Mouse (Mus musculus) heart, adult 2 months (tissue): ENCODE results near the gene Lrrc56. TPM values are rescaled to one million over a fixed set of nuclear protein-coding genes. Genes with fewer than 3 reads are reported as not detected.

Experiments used
- DNase-seq, 2 experiments: peaks; one replicate each; pipeline ENCODE4 v3.0.0; 2021
- H3K27ac ChIP-seq: fragments of 200-600 bp; 2 replicates; pipeline ENCODE4 v1.8.1; 2022
- H3K27me3 ChIP-seq: fragments of 200-500 bp; 2 replicates; pipeline ENCODE4 v1.6.1; 2012; ENCODE audit warnings: mild to moderate bottlenecking, low read length, inconsistent platforms, mixed read lengths; ENCODE audit not compliant: control insufficient read depth, insufficient read depth
- H3K36me3 ChIP-seq: fragments of 200-500 bp; 2 replicates; pipeline ENCODE4 v1.6.1; 2012; ENCODE audit warnings: low read length, inconsistent platforms; ENCODE audit not compliant: control insufficient read depth, insufficient read depth
- H3K4me1 ChIP-seq: fragments of 200-500 bp; 2 replicates; pipeline ENCODE4 v1.6.1; 2011; ENCODE audit warnings: low read length; ENCODE audit not compliant: control insufficient read depth, insufficient read depth
- H3K4me3 ChIP-seq: fragments of 200-600 bp; 2 replicates; pipeline ENCODE4 v1.8.1; 2022
- H3K79me2 ChIP-seq: fragments of 200-500 bp; replicated peaks from 2 replicates; pipeline ENCODE4 v1.6.1; 2012; ENCODE audit warnings: mild to moderate bottlenecking, inconsistent platforms, low read length, moderate library complexity, mixed read lengths; ENCODE audit not compliant: control insufficient read depth, insufficient read depth
- H3K9ac ChIP-seq: fragments of 200-500 bp; 2 replicates; pipeline ENCODE4 v1.6.1; 2012; ENCODE audit warnings: low read depth, mild to moderate bottlenecking, control low read depth, inconsistent platforms, low read length, mixed read lengths
- CTCF ChIP-seq: fragments of 200-600 bp; IDR thresholded peaks from 2 replicates; pipeline ENCODE4 v1.8.1; 2022; ENCODE audit warnings: antibody characterized with exemption, mild to moderate bottlenecking, moderate library complexity
- EP300 ChIP-seq: fragments of 200-500 bp; IDR thresholded peaks from 2 replicates; pipeline ENCODE4 v1.6.1; 2011; ENCODE audit warnings: low read depth, low read length, control low read depth; ENCODE audit not compliant: insufficient read depth
- POLR2A ChIP-seq: fragments of 200-500 bp; IDR thresholded peaks from 2 replicates; pipeline ENCODE4 v1.6.1; 2011; ENCODE audit warnings: mild to moderate bottlenecking, low read depth, low read length, control low read depth; ENCODE audit not compliant: insufficient read depth
- WGBS: fragments of 180-500 bp; shearing (Covaris S2); methylation state at CpG from one replicate; pipeline ENCODE4 v1.1.7; 2018; 5-methylcytosine and 5-hydroxymethylcytosine counted together
- intact Hi-C: fragments of 180-260 bp; cut with DNase I; formaldehyde crosslinking; loops from one replicate; pipeline ENCODE4 v1.15.1; 2025
- microRNA-seq, 2 experiments: library from miRNA; unstranded; fragments of <30 nt; microRNA quantifications; one replicate each; pipeline ENCODE4 v1.2.0; 2021
- polyA plus RNA-seq: library from polyadenylated mRNA; depleted of rRNA; stranded (reverse); fragments of >200 nt; gene quantifications from 2 replicates; pipeline ENCODE4 v1.2.3, GENCODE M21; 2012; rRNA removed
- total RNA-seq, 2 experiments: library from RNA; stranded (reverse); gene quantifications; 2 replicates each; pipeline ENCODE4 v1.2.3; 2021

The Lrrc56 gene
- total and polyA plus RNA-seq, 3 experiments, result 2.3 to 4.9 (median 3.1) TPM

GRCm38 (mm10) chr7:141256159-141256558 lies 62.2 kb downstream of the Lrrc56 start:
- Histone ChIP-seq H3K9ac (no peak overlapping the region), H3K27me3 (no peaks in the 10 kb centered on the region), H3K27ac (no peak overlapping the region), H3K36me3 (no peaks in the 10 kb centered on the region; the same call in 1 of the 2 replicates), H3K4me3 (no peak overlapping the region), H3K4me1 (no peaks in the 10 kb centered on the region), H3K79me2 (no peaks in the 10 kb centered on the region)
- DNase-seq, result no peak
- TF ChIP-seq EP300 (no peak), POLR2A (no peak), CTCF (no peak)
- 81% methylated on average over 10 of the region's 10 CpGs for WGBS
- intact Hi-C loops, result no loop called here

Small RNA genes lying within 50 kb of the gene (microRNA-seq; reads per million reads assigned to microRNA genes)
- 109 to 471 reads per million in 2 experiments for gene Mir210

Other genes starting within 250 kb of the Lrrc56 start
- gene Ifitm5, start 243.9 kb upstream of the Lrrc56 start, total RNA-seq, result under 1 TPM; 0.32 to 0.34 TPM
- gene Ifitm5, start 243.9 kb upstream of the Lrrc56 start, polyA plus RNA-seq, result 1.1 and 2.0 TPM in 2 replicates
- not detected for gene Gm45717, start 238.2 kb upstream of the Lrrc56 start, total RNA-seq
- not detected in 2 replicates for gene Gm45717, start 238.2 kb upstream of the Lrrc56 start, polyA plus RNA-seq
- 100 to 1,000 TPM; 107 to 113 TPM for gene Ifitm2, start 238.2 kb upstream of the Lrrc56 start, total RNA-seq
- 368 and 425 TPM in 2 replicates for gene Ifitm2, start 238.2 kb upstream of the Lrrc56 start, polyA plus RNA-seq
- gene Ifitm1, start 226.9 kb upstream of the Lrrc56 start, total RNA-seq, result 1 to 10 TPM; 6.1 to 7.7 TPM
- 16.1 and 52.2 TPM in 2 replicates for gene Ifitm1, start 226.9 kb upstream of the Lrrc56 start, polyA plus RNA-seq
- 100 to 1,000 TPM; 115 to 123 TPM for gene Ifitm3, start 183.4 kb upstream of the Lrrc56 start, total RNA-seq
- gene Ifitm3, start 183.4 kb upstream of the Lrrc56 start, polyA plus RNA-seq, result 274 and 332 TPM in 2 replicates
- 1 to 10 TPM in 1 of 2 experiments, under 1 TPM in 1; 0.36 to 1.0 TPM for gene Ifitm6, start 176.2 kb upstream of the Lrrc56 start, total RNA-seq
- 4.6 and 5.1 TPM in 2 replicates for gene Ifitm6, start 176.2 kb upstream of the Lrrc56 start, polyA plus RNA-seq
- gene Gm17387, start 165.0 kb upstream of the Lrrc56 start, total RNA-seq, result not detected
- not detected in 2 replicates for gene Gm17387, start 165.0 kb upstream of the Lrrc56 start, polyA plus RNA-seq
- under 1 TPM in 1 of 2 experiments, not detected in 1; 0.07 TPM for gene B4galnt4, start 133.1 kb upstream of the Lrrc56 start, total RNA-seq
- gene B4galnt4, start 133.1 kb upstream of the Lrrc56 start, polyA plus RNA-seq, result 0.04 and 0.06 TPM in 2 replicates
- under 1 TPM; 0.20 to 0.21 TPM for gene Pkp3, start 115.9 kb upstream of the Lrrc56 start, total RNA-seq
- 0.35 and 1.6 TPM in 2 replicates for gene Pkp3, start 115.9 kb upstream of the Lrrc56 start, polyA plus RNA-seq
- gene Sigirr, start 93.6 kb upstream of the Lrrc56 start, total RNA-seq, result 1 to 10 TPM; 4.5 to 7.0 TPM
- gene Sigirr, start 93.6 kb upstream of the Lrrc56 start, polyA plus RNA-seq, result 9.4 and 10.2 TPM in 2 replicates
- under 1 TPM in 1 of 2 experiments, not detected in 1; 0.39 TPM for gene Ano9, start 76.4 kb upstream of the Lrrc56 start, total RNA-seq
- 0.09 and 0.53 TPM in 2 replicates for gene Ano9, start 76.4 kb upstream of the Lrrc56 start, polyA plus RNA-seq
- gene Ptdss2, start 71.8 kb upstream of the Lrrc56 start, total RNA-seq, result 10 to 100 TPM; 25.9 to 29.7 TPM
- 22.4 and 39.2 TPM in 2 replicates for gene Ptdss2, start 71.8 kb upstream of the Lrrc56 start, polyA plus RNA-seq
- 10 to 100 TPM; 62.9 to 73.9 TPM for gene Rnh1, start 21.3 kb upstream of the Lrrc56 start, total RNA-seq
- gene Rnh1, start 21.3 kb upstream of the Lrrc56 start, polyA plus RNA-seq, result 73.2 and 96.7 TPM in 2 replicates
- 100 to 1,000 TPM in 1 of 2 experiments, 10 to 100 TPM in 1; 90.8 to 105 TPM for gene Hras, start 152 bp upstream of the Lrrc56 start, total RNA-seq
- 63.7 and 79.9 TPM in 2 replicates for gene Hras, start 152 bp upstream of the Lrrc56 start, polyA plus RNA-seq
- not detected for gene Lmntd2, start 19.9 kb downstream of the Lrrc56 start, total RNA-seq
- gene Lmntd2, start 19.9 kb downstream of the Lrrc56 start, polyA plus RNA-seq, result 0.18 and 0.20 TPM in 2 replicates
- gene Rassf7, start 21.7 kb downstream of the Lrrc56 start, total RNA-seq, result under 1 TPM; 0.25 to 0.42 TPM
- gene Rassf7, start 21.7 kb downstream of the Lrrc56 start, polyA plus RNA-seq, result 2.2 and 3.3 TPM in 2 replicates
- gene Phrf1, start 34.6 kb downstream of the Lrrc56 start, total RNA-seq, result 10 to 100 TPM; 26.8 to 32.1 TPM
- gene Phrf1, start 34.6 kb downstream of the Lrrc56 start, polyA plus RNA-seq, result 8.9 and 10.2 TPM in 2 replicates
- 1 to 10 TPM; 3.3 to 3.4 TPM for gene Irf7, start 72.3 kb downstream of the Lrrc56 start, total RNA-seq
- 24.6 and 25.2 TPM in 2 replicates for gene Irf7, start 72.3 kb downstream of the Lrrc56 start, polyA plus RNA-seq
- gene Cdhr5, start 82.6 kb downstream of the Lrrc56 start, total RNA-seq, result not detected
- gene Cdhr5, start 82.6 kb downstream of the Lrrc56 start, polyA plus RNA-seq, result 0.26 TPM in 1 of 2 replicates, not detected in the other
- gene Sct, start 85.0 kb downstream of the Lrrc56 start, total RNA-seq, result not detected
- not detected in 2 replicates for gene Sct, start 85.0 kb downstream of the Lrrc56 start, polyA plus RNA-seq
- gene Drd4, start 97.8 kb downstream of the Lrrc56 start, total RNA-seq, result not detected
- 0.04 TPM in 1 of 2 replicates, not detected in the other for gene Drd4, start 97.8 kb downstream of the Lrrc56 start, polyA plus RNA-seq
- gene Deaf1, start 133.5 kb downstream of the Lrrc56 start, total RNA-seq, result 10 to 100 TPM; 10.8 to 13.5 TPM
- 9.7 and 9.8 TPM in 2 replicates for gene Deaf1, start 133.5 kb downstream of the Lrrc56 start, polyA plus RNA-seq
- gene Tmem80, start 133.6 kb downstream of the Lrrc56 start, total RNA-seq, result 10 to 100 TPM; 13.5 to 14.9 TPM
- 28.9 and 34.5 TPM in 2 replicates for gene Tmem80, start 133.6 kb downstream of the Lrrc56 start, polyA plus RNA-seq
- gene Eps8l2, start 144.7 kb downstream of the Lrrc56 start, total RNA-seq, result 1 to 10 TPM; 3.8 to 4.3 TPM
- 5.8 and 8.9 TPM in 2 replicates for gene Eps8l2, start 144.7 kb downstream of the Lrrc56 start, polyA plus RNA-seq
- gene Taldo1, start 198.0 kb downstream of the Lrrc56 start, total RNA-seq, result 100 to 1,000 TPM; 110 to 116 TPM
- gene Taldo1, start 198.0 kb downstream of the Lrrc56 start, polyA plus RNA-seq, result 132 and 135 TPM in 2 replicates
- 10 to 100 TPM; 13.4 to 14.9 TPM for gene Gatd1, start 220.0 kb downstream of the Lrrc56 start, total RNA-seq
- 23.4 and 29.5 TPM in 2 replicates for gene Gatd1, start 220.0 kb downstream of the Lrrc56 start, polyA plus RNA-seq
- 1 to 10 TPM; 1.0 to 1.4 TPM for gene Cend1, start 235.3 kb downstream of the Lrrc56 start, total RNA-seq
- gene Cend1, start 235.3 kb downstream of the Lrrc56 start, polyA plus RNA-seq, result 1.8 and 2.6 TPM in 2 replicates
- gene Slc25a22, start 243.7 kb downstream of the Lrrc56 start, total RNA-seq, result 10 to 100 TPM; 55.8 to 72.6 TPM
- gene Slc25a22, start 243.7 kb downstream of the Lrrc56 start, polyA plus RNA-seq, result 85.8 and 88.9 TPM in 2 replicates
- under 1 TPM; 0.37 to 0.70 TPM for gene Pidd1, start 249.9 kb downstream of the Lrrc56 start, total RNA-seq
- gene Pidd1, start 249.9 kb downstream of the Lrrc56 start, polyA plus RNA-seq, result 1.8 and 2.0 TPM in 2 replicates